Mouse (Mus musculus) liver, embryonic 16.5 days (tissue): ENCODE data around the gene Pla2g2f. TPM values are rescaled to one million over a fixed set of nuclear protein-coding genes. Genes with fewer than 3 reads are reported as not detected.

Source experiments
- ATAC-seq: fragments of 200-750 bp; cut with Nextera tagmentation; 2 replicates; pipeline ENCODE4 v1.8.0; 2017; ENCODE audit warnings: low read depth, mild to moderate bottlenecking, moderate number of reproducible peaks, moderate library complexity
- H3K27ac ChIP-seq: fragments of 300-500 bp; sonication (generic); 2 replicates; pipeline ENCODE4 v1.5.1; 2014; ENCODE audit warnings: mild to moderate bottlenecking, low read length
- H3K27me3 ChIP-seq: fragments of 300-500 bp; sonication (generic); 2 replicates; pipeline ENCODE4 v1.6.1; 2014; ENCODE audit warnings: low read depth, low read length, mixed read lengths; ENCODE audit not compliant: control insufficient read depth, insufficient read depth
- H3K36me3 ChIP-seq: fragments of 300-500 bp; sonication (generic); 2 replicates; pipeline ENCODE4 v1.6.1; 2014; ENCODE audit warnings: mild to moderate bottlenecking; ENCODE audit not compliant: control insufficient read depth, insufficient read depth
- H3K4me1 ChIP-seq: fragments of 300-500 bp; sonication (generic); 2 replicates; pipeline ENCODE4 v1.6.1; 2014; ENCODE audit warnings: low read depth, low read length, mixed read lengths; ENCODE audit not compliant: control insufficient read depth
- H3K4me2 ChIP-seq: fragments of 300-500 bp; sonication (generic); 2 replicates; pipeline ENCODE4 v1.6.1; 2014; ENCODE audit warnings: low read depth, low read length, mixed read lengths
- H3K4me3 ChIP-seq: fragments of 300-500 bp; sonication (generic); 2 replicates; pipeline ENCODE4 v1.5.1; 2014; ENCODE audit warnings: low read depth, mild to moderate bottlenecking, low read length
- H3K9ac ChIP-seq: fragments of 300-500 bp; sonication (generic); 2 replicates; pipeline ENCODE4 v1.6.1; 2014; ENCODE audit warnings: low read depth, low read length
- H3K9me3 ChIP-seq: fragments of 300-500 bp; sonication (generic); replicated peaks from 2 replicates; pipeline ENCODE4 v1.6.1; 2016; ENCODE audit warnings: low read length; ENCODE audit not compliant: control insufficient read depth
- WGBS: fragments of 180-500 bp; shearing (Covaris S2); extraction: QIAGEN DNeasy Blood & Tissue Kit; methylation state at CpG from one replicate; pipeline ENCODE4 v1.1.7; 2014; ENCODE audit not compliant: insufficient replicate concordance; 5-methylcytosine and 5-hydroxymethylcytosine counted together
- polyA plus RNA-seq: library from polyadenylated mRNA; unstranded; fragments of >200 nt; fragmentation: Nextera tagmentation; extraction: Ambion mirVana; gene quantifications from 2 replicates; pipeline ENCODE4 v1.2.1, GENCODE M21; 2015

Gene Pla2g2f
- polyA plus RNA-seq, 1 experiment from 2014 or later = not detected

GRCm38 (mm10) chr4:138794344-138794743, 36.9 kb upstream of the Pla2g2f start:
- Histone ChIP-seq H3K4me2 (no peak overlapping the region), H3K9me3 (no peaks in the 10 kb centered on the region), H3K27ac (no peak overlapping the region), H3K36me3 (no peaks in the 10 kb centered on the region), H3K9ac (no peak overlapping the region), H3K27me3 (no peaks in the 10 kb centered on the region), H3K4me3 (no peak overlapping the region), H3K4me1 (no peaks in the 10 kb centered on the region)
- no peak for ATAC-seq
- WGBS = 58% methylated on average over 6 of the region's 6 CpGs

GRCm38 (mm10) chr4:138793276-138793675, 35.9 kb upstream of the Pla2g2f start:
- 41% methylated on average over 2 of the region's 2 CpGs for WGBS
- no peak for ATAC-seq
- no peaks in the 10 kb centered on the region for H3K36me3 ChIP-seq

GRCm38 (mm10) chr4:138792599-138792998, 35.2 kb upstream of the Pla2g2f start:
- Histone ChIP-seq H3K27ac (no peak overlapping the region), H3K4me2 (no peak overlapping the region), H3K27me3 (no peaks in the 10 kb centered on the region), H3K4me1 (no peaks in the 10 kb centered on the region), H3K36me3 (no peaks in the 10 kb centered on the region), H3K9me3 (no peaks in the 10 kb centered on the region), H3K9ac (no peak overlapping the region), H3K4me3 (no peak overlapping the region)
- 34% methylated on average over 9 of the region's 9 CpGs for WGBS
- no peak for ATAC-seq

More at GRCm38 (mm10) chr4:138793276-138793675, 35.9 kb upstream of the Pla2g2f start:
- Histone ChIP-seq H3K9me3 (no peaks in the 10 kb centered on the region), H3K4me3 (no peak overlapping the region), H3K27ac (no peak overlapping the region), H3K9ac (no peak overlapping the region), H3K4me1 (no peaks in the 10 kb centered on the region), H3K27me3 (no peaks in the 10 kb centered on the region), H3K4me2 (no peak overlapping the region)

GRCm38 (mm10) chr4:138791452-138791851, 34.0 kb upstream of the Pla2g2f start:
- Histone ChIP-seq H3K4me1 (no peaks in the 10 kb centered on the region), H3K27ac (no peak overlapping the region), H3K4me3 (no peak overlapping the region), H3K36me3 (no peaks in the 10 kb centered on the region), H3K9ac (no peak overlapping the region), H3K9me3 (no peaks in the 10 kb centered on the region), H3K4me2 (no peak overlapping the region), H3K27me3 (no peaks in the 10 kb centered on the region)
- 51% methylated on average over 6 of the region's 6 CpGs for WGBS
- ATAC-seq = no peak

GRCm38 (mm10) chr4:138788381-138788780, 31.0 kb upstream of the Pla2g2f start:
- H3K4me3 ChIP-seq = no peak overlapping the region
- no peak overlapping the region for H3K4me2 ChIP-seq
- H3K27me3 ChIP-seq = no peaks in the 10 kb centered on the region
- H3K9me3 ChIP-seq = no peaks in the 10 kb centered on the region
- H3K9ac ChIP-seq = no peak overlapping the region
- no peaks in the 10 kb centered on the region for H3K36me3 ChIP-seq
- no peaks in the 10 kb centered on the region for H3K4me1 ChIP-seq
- 53% methylated on average over 4 of the region's 4 CpGs for WGBS
- H3K27ac ChIP-seq = no peak overlapping the region
- ATAC-seq = no peak

GRCm38 (mm10) chr4:138786141-138786540, 28.7 kb upstream of the Pla2g2f start:
- WGBS = 40% methylated on average over 4 of the region's 4 CpGs
- Histone ChIP-seq H3K9me3 (no peaks in the 10 kb centered on the region), H3K36me3 (no peaks in the 10 kb centered on the region), H3K27me3 (no peaks in the 10 kb centered on the region), H3K27ac (no peak overlapping the region), H3K4me3 (no peak overlapping the region), H3K4me2 (no peak overlapping the region), H3K4me1 (no peaks in the 10 kb centered on the region), H3K9ac (no peak overlapping the region)
- ATAC-seq = no peak

- WGBS = 36% methylated on average over 4 of the region's 4 CpGs
- Histone ChIP-seq H3K36me3 (no peaks in the 10 kb centered on the region), H3K9ac (no peak overlapping the region), H3K27me3 (no peaks in the 10 kb centered on the region), H3K4me1 (no peaks in the 10 kb centered on the region), H3K4me2 (no peak overlapping the region), H3K9me3 (no peaks in the 10 kb centered on the region), H3K4me3 (no peak overlapping the region), H3K27ac (no peak overlapping the region)
- no peak for ATAC-seq
These were observed 28.3 kb upstream of the Pla2g2f start for GRCm38 (mm10) chr4:138785721-138786120.

GRCm38 (mm10) chr4:138782098-138782497, 24.7 kb upstream of the Pla2g2f start:
- Histone ChIP-seq H3K4me3 (no peak overlapping the region), H3K9me3 (no peaks in the 10 kb centered on the region), H3K27ac (no peak overlapping the region), H3K27me3 (no peaks in the 10 kb centered on the region), H3K9ac (no peak overlapping the region), H3K4me2 (no peak overlapping the region), H3K36me3 (no peaks in the 10 kb centered on the region), H3K4me1 (no peaks in the 10 kb centered on the region)
- ATAC-seq = no peak
- 56% methylated on average over 6 of the region's 6 CpGs for WGBS

- 61% methylated on average over 5 of the region's 5 CpGs for WGBS
- H3K9me3 ChIP-seq = no peaks in the 10 kb centered on the region
These were observed 22.9 kb upstream of the Pla2g2f start for GRCm38 (mm10) chr4:138780300-138780699.

More at GRCm38 (mm10) chr4:138780300-138780699, 22.9 kb upstream of the Pla2g2f start:
- H3K36me3 ChIP-seq = no peaks in the 10 kb centered on the region
- no peaks in the 10 kb centered on the region for H3K4me1 ChIP-seq
- no peaks in the 10 kb centered on the region for H3K27me3 ChIP-seq
- no peak for ATAC-seq
- H3K9ac ChIP-seq = no peak overlapping the region
- H3K4me3 ChIP-seq = no peak overlapping the region
- no peak overlapping the region for H3K4me2 ChIP-seq
- H3K27ac ChIP-seq = no peak overlapping the region
